Mouse (Mus musculus) kidney, embryonic 16.5 days (tissue): ENCODE results near the gene Plk4. TPM values are rescaled to one million over a fixed set of nuclear protein-coding genes. Genes with fewer than 3 reads are reported as not detected.
"Not testable (repeated sequence)": the region's sequence is repeated elsewhere in the genome, so short reads cannot be mapped to it uniquely, and the experiment has no call there.

Source experiments
- ATAC-seq: fragments of 200-750 bp; cut with Nextera tagmentation; 2 replicates; pipeline ENCODE4 v1.8.0; 2017; ENCODE audit warnings: moderate TSS enrichment; ENCODE audit not compliant: low FRiP score, low TSS enrichment
- H3K27ac ChIP-seq: fragments of 300-500 bp; sonication (generic); 2 replicates; pipeline ENCODE4 v1.5.1; 2014; ENCODE audit warnings: low read length
- H3K27me3 ChIP-seq: fragments of 300-500 bp; sonication (generic); 2 replicates; pipeline ENCODE4 v1.6.1; 2014; ENCODE audit warnings: low read length, control low read depth, mixed read lengths; ENCODE audit not compliant: insufficient read depth
- H3K36me3 ChIP-seq: fragments of 300-500 bp; sonication (generic); 2 replicates; pipeline ENCODE4 v1.6.1; 2014; ENCODE audit warnings: low read length, control low read depth, mixed read lengths; ENCODE audit not compliant: insufficient read depth
- H3K4me1 ChIP-seq: fragments of 300-500 bp; sonication (generic); 2 replicates; pipeline ENCODE4 v1.6.1; 2014; ENCODE audit warnings: low read length, control low read depth, mixed read lengths; ENCODE audit not compliant: insufficient read depth
- H3K4me2 ChIP-seq: fragments of 300-500 bp; sonication (generic); replicated peaks from 2 replicates; pipeline ENCODE4 v1.6.1; 2014; ENCODE audit warnings: low read depth, low read length
- H3K4me3 ChIP-seq: fragments of 300-500 bp; sonication (generic); 2 replicates; pipeline ENCODE4 v1.5.1; 2014; ENCODE audit warnings: mild to moderate bottlenecking, low read length
- H3K9ac ChIP-seq: fragments of 300-500 bp; sonication (generic); replicated peaks from 2 replicates; pipeline ENCODE4 v1.6.1; 2014; ENCODE audit warnings: low read length
- H3K9me3 ChIP-seq: fragments of 300-500 bp; sonication (generic); 2 replicates; pipeline ENCODE4 v1.6.1; 2016; ENCODE audit warnings: low read length, control low read depth
- WGBS: fragments of 180-500 bp; shearing (Covaris S2); extraction: QIAGEN DNeasy Blood & Tissue Kit; methylation state at CpG from one replicate; pipeline ENCODE4 v1.1.7; 2014; 5-methylcytosine and 5-hydroxymethylcytosine counted together
- polyA plus RNA-seq: library from polyadenylated mRNA; unstranded; fragments of >200 nt; fragmentation: Nextera tagmentation; extraction: Ambion mirVana; gene quantifications from 2 replicates; pipeline ENCODE4 v1.2.1, GENCODE M21; 2015

Gene Plk4
- polyA plus RNA-seq, 1 experiment from 2014 or later: 56.9 TPM

GRCm38 (mm10) chr3:40813275-40813674, 13.5 kb downstream of the Plk4 start:
- no peak for ATAC-seq
- no peak overlapping the region for H3K4me3 ChIP-seq
- H3K27me3 ChIP-seq: no peaks in the 10 kb centered on the region
- no peak overlapping the region for H3K27ac ChIP-seq
- WGBS: 94% methylated on average over 2 of the region's 2 CpGs
- H3K4me1 ChIP-seq: no peaks in the 10 kb centered on the region
- H3K9ac ChIP-seq: no peak overlapping the region
- no peaks in the 10 kb centered on the region for H3K9me3 ChIP-seq
- peaks cover 52% of the 10 kb centered on the region for H3K36me3 ChIP-seq
- no peak overlapping the region for H3K4me2 ChIP-seq

DNA sequence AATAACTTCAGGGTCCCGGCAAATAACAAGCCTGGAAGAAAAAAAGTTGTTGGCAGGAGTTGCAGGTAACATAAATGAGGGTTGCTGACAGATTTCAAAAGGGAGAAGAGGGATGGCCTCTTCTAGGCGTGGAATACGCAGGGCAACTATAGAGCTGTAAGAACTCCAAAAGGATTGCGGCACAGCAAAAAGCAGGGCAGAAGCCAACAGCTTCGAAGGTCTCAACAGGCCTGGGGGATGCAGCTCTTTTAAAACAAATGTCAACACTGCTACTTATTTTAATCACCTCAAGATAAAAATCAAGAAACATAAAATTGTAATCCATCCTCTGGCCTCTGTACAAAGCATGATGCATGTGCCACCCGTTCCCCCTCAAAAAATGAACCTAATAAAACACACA, 45.7 kb downstream of the Plk4 start:
- not testable (repeated sequence) for H3K27ac ChIP-seq, ATAC-seq, H3K36me3 ChIP-seq, H3K4me3 ChIP-seq, H3K27me3 ChIP-seq, H3K9me3 ChIP-seq, H3K4me1 ChIP-seq
- 78% methylated on average over 5 of the region's 6 CpGs for WGBS
- Histone ChIP-seq H3K9ac (0 out of 2 replicates have a peak overlapping the region, but pooled peaks have one; percentile 22), H3K4me2 (peak overlapping the region; percentile 40)

DNA sequence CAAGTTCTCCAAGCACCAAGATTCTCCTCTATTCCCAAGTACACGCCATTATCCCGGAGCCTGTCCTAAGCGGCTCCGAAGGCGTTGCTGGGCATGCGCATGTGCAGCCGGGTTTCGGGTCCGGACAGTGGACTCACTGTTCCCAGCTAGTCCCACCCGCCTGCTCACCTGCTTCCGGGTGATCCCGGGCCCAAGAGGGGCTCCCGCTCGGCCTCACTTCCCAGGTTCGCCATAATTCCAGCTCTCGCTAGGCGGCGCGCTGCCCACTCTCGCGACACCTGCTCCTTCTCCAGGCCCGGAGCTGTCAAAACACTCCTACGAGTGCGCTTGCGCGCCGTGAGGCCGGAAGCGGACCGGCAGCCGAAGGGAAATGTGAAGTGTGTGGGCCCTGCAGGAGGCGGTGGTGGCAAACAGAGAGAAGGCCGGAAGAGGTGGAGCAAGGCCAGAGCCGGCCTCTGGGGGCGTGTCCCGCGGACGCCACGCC, 46.7 kb downstream of the Plk4 start, which contains the start of gene Mfsd8:
TSS of gene Mfsd8 (minus strand) at position 414 of the 484 bp plus-strand sequence.
- under 1% methylated on average over 38 of the region's 39 CpGs for WGBS
- not testable (repeated sequence) for H3K4me1 ChIP-seq, H3K36me3 ChIP-seq, H3K27me3 ChIP-seq, H3K9me3 ChIP-seq
- Histone ChIP-seq H3K9ac (peak within 1 kb of the TSS; percentile 71), H3K4me3 (peak within 1 kb of the TSS; percentile 54), H3K27ac (peak within 1 kb of the TSS; percentile 80), H3K4me2 (peak within 1 kb of the TSS; percentile 66)
- ATAC-seq: peak; percentile 99

DNA sequence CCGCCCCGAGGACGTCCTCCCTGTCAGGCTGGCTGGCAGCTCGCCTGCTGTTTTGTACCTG, 47.0 kb downstream of the Plk4 start, which contains the start of gene Abhd18:
TSS of gene Abhd18 (plus strand) at position 14 of the 61 bp plus-strand sequence.
- not testable (repeated sequence) for ATAC-seq, H3K36me3 ChIP-seq, H3K4me1 ChIP-seq, H3K27me3 ChIP-seq, H3K9me3 ChIP-seq
- peak within 1 kb of the TSS; percentile 71 for H3K9ac ChIP-seq
- peak within 1 kb of the TSS; percentile 80 for H3K27ac ChIP-seq
- WGBS: no CpG with 5 or more reads among the region's 4 CpGs
- peak within 1 kb of the TSS; percentile 66 for H3K4me2 ChIP-seq
- peak within 1 kb of the TSS; percentile 54 for H3K4me3 ChIP-seq

- H3K4me3 ChIP-seq: peak overlapping the region; percentile 54
- not testable (repeated sequence) for H3K36me3 ChIP-seq, H3K27me3 ChIP-seq, ATAC-seq, H3K4me1 ChIP-seq, H3K9me3 ChIP-seq
- peak overlapping the region; percentile 61 for H3K9ac ChIP-seq
- peak overlapping the region; percentile 66 for H3K4me2 ChIP-seq
- under 1% methylated on average over 15 of the region's 21 CpGs for WGBS
- 0 out of 2 replicates have a peak overlapping the region, but pooled peaks have one; percentile 34 for H3K27ac ChIP-seq
These were observed 47.2 kb downstream of the Plk4 start for GRCm38 (mm10) chr3:40847018-40847417.

- not testable (repeated sequence) for H3K9ac ChIP-seq, ATAC-seq, H3K4me2 ChIP-seq, H3K36me3 ChIP-seq, H3K27ac ChIP-seq, H3K9me3 ChIP-seq, H3K4me3 ChIP-seq, H3K27me3 ChIP-seq, H3K4me1 ChIP-seq
- 87% methylated on average over 2 of the region's 2 CpGs for WGBS
These were observed 48.1 kb downstream of the Plk4 start for GRCm38 (mm10) chr3:40847936-40848335.

- H3K27ac ChIP-seq, ATAC-seq, H3K9me3 ChIP-seq, H3K9ac ChIP-seq, H3K36me3 ChIP-seq, H3K4me2 ChIP-seq, H3K4me3 ChIP-seq, H3K27me3 ChIP-seq, H3K4me1 ChIP-seq: not testable (repeated sequence)
- 94% methylated on average over 3 of the region's 3 CpGs for WGBS
These were observed 53.4 kb downstream of the Plk4 start for GRCm38 (mm10) chr3:40853123-40853738.

Other genes starting within 250 kb of the Plk4 start
- 0.08 and 0.31 TPM in 2 replicates for gene Slc25a31, start 91.2 kb upstream of the Plk4 start, polyA plus RNA-seq
- gene Hspa4l, start 55.5 kb upstream of the Plk4 start, polyA plus RNA-seq: 10.0 and 11.4 TPM in 2 replicates
- 7.3 and 8.7 TPM in 2 replicates for gene Mfsd8, start 46.9 kb downstream of the Plk4 start, polyA plus RNA-seq
- gene Abhd18, start 47.0 kb downstream of the Plk4 start, polyA plus RNA-seq: 6.8 and 7.9 TPM in 2 replicates
- gene 1700034I23Rik, start 102.5 kb downstream of the Plk4 start, polyA plus RNA-seq: 0.23 and 0.31 TPM in 2 replicates
- 10.5 and 13.4 TPM in 2 replicates for gene Larp1b, start 149.8 kb downstream of the Plk4 start, polyA plus RNA-seq